Mouse (Mus musculus) hematopoietic multipotent progenitor cell, adult 10-12 weeks (in vitro differentiated cells): ENCODE data around the gene Gm20388. TPM values are rescaled to one million over a fixed set of nuclear protein-coding genes. Genes with fewer than 3 reads are reported as not detected.

Experiments
- polyA plus RNA-seq: library from polyadenylated mRNA; stranded (reverse); fragments of >175 nt; gene quantifications from 2 replicates; pipeline ENCODE4 v1.2.3, GENCODE M21; 2012; ENCODE audit warnings: low replicate concordance

Gm20388 gene
- polyA plus RNA-seq, 1 experiment, result 25.2 TPM

DNA sequence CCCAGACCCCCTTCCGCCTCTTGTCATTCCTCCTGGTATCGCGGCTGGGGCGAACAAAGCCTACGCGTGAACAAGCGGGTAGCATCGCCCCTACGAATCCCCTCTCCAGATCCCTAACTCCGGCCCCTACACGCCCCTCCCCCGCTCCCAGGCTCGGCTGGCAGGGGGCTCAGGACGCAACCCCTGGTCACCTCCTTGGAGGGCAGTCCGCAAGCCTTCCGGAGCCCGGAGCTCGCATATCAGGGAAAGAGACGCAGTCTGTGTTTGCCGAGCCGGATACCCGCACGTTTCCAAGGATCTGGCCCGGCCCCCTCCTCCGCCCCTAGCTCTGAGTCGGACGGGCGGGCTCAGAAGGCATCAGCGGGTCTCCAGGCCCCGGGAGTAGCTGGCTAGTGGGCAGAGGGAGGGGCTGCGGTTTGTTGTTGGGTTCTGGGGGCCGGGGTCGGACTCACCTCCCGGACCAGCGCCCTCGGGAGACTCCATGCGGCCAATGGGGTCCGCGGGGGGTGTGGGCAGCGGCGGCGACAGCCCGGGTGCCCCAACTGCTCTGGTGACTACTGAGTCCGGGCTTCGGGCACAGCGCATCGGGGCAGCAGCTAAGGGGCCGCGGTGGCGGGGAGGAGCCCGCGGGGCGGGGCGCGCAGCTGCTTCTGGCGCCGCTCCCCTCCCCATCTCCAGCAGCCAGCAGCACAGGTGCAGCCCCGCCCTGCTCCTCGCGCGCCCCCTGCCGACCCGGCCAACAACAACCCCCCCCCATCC, 3604.3 kb downstream of the Gm20388 start, which contains the start of gene Dbndd1:
Gene Dbndd1, minus strand, starts transcription at position 683 of the 759 bp plus-strand sequence.

DNA sequence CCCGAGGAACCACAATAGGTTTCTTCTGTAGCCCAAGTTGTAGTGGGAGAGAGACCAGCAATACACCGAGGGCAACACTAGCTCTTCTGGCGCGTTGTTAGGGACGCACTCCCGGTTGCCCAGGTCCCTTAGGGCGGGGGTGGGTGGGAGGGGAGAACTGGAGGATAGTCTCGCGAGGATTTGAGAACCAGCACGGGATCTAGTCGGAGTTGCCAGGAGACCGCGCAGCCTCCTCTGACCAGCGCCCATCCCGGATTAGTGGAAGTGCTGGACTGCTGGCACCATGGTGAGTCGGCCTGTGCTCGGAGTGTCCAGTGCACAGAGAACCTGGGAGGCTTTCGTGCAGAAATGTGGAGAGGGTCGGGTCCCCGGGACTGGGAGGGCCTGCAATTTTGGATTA, 3608.0 kb downstream of the Gm20388 start, which contains the start of gene Gas8:
Gene Gas8, plus strand, starts transcription at position 168 of the 400 bp plus-strand sequence.

DNA sequence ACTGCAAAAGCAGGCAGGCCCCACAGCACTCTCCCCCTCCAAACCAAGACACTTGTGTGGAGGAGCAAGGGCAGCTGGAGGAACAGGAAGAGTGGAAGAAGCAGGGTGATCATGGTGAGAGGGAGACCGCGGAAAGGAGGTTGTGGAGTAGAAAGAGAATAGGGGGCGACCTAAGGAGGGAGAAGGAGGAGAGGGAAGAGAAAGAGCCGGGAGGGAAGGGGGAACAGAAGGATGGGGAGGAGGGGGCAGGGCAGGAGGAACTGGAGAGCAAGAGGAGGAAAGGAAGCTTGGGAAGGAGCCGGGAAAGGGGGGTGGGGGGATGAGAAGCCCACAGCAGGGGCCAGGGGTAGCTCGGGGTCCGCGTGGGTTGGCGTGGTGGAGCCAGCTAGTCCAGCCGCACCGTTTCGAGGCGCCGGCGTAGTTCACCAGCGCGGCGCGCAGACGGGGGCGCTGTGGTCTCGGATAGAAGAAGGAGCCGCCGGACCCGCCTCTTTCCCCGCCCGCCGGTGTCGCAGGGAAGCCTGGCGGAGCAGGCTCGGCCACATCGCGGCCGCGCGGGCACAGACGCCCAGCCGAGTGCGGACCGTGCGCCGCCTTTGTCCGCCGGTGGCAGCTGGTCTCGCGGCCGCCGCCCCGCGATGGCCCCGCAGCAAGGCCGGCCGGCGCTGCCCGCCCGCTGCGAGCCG, 3742.8 kb downstream of the Gm20388 start, which contains the start of gene Rhou:
Gene Rhou, plus strand, starts transcription at position 622 of the 686 bp plus-strand sequence.

DNA sequence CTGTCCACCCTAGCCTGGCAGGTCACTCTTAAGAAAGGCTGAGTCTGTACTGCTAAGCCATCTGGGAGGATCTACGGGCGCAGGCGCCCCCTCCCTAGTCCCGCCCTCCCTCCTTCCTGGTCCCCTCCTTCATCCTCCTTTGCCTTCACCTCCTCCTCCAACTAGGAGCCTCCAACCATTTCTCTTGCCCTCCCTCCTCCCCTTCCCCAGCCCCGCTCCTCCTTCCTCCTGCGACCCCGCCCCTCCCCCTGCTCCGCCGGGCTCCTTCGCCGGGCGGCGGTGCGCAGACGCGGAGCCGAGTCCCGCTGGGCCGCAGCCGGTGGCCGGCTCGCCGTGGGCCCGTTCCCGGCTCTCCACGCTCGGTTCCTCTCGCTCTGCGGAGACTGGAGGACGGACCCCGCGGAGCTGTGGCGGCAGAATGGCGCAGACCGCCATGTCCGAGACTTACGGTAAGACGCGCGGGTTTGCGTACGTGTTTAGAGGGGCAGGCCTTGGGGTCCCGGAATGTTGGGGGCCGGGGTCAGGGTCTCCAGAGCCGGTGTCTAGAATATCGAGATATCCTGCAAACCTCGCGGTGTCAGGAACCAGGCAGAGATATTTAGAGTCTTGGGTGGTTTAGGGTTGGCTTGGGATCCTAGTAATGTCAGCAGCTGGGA, 3895.2 kb downstream of the Gm20388 start, which contains the start of gene Rab4a:
Gene Rab4a, plus strand, starts transcription at position 268 of the 656 bp plus-strand sequence.

DNA sequence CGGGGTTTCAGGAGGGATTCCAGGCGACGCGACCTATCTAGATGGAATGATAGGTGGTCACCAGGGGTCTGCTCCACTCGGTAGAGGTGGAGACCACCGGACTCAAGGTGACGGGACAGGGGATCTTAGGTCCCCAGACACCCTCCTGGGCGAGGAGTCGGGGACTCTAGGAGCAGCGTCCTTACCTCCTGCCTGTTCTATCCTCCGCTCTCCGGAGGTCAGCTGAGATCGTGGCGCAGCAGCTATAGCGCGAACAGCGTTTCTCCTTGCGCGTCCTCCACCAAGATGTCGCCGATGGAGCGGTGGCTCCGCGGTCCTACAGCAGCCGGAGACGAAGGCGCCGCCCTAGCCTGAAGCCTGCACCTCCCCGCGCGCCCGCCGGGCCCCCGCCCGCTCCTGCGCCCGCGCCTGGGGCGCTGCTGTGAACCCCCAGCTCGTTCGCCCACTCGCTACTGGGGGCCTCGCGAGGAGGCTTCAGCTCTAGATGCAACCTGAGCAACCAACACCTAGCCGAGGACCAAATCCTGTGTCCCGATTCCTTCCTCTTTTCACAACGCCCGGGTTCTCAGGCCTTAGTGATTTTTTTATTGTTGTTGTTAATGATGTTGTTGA, 3949.1 kb downstream of the Gm20388 start, which contains the start of gene Ccsap:
Gene Ccsap, minus strand, starts transcription at position 562 of the 612 bp plus-strand sequence.

DNA sequence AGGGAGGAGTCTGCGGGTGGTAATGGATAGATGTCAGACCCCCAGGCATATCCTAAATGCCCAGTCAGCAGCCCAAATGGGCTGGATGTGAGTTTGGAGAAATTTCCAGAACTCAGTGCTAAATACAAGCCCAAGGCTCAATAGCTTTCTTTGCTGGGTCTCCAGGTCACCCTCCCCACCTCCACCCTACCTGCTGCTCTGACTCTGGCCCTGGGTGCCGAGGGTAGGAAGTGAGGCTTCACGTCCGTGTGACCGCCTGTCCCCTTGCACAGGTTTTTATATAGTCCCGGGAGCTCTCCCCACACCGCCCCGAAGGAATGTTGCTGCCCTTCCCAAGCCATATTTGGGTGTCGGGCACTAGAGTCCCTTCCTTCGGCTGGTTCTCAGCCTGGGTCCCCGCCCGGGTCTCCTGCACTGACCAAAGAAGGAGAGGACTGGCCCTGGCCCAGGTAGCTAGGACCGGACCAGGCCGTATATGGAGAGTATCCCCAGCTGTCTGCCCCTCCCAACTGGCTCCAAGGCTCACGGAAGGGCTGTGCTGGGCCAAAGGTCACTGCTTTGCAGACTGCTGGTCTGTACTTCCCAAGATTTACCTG, 3984.0 kb downstream of the Gm20388 start, which contains the start of gene Acta1:
Gene Acta1, minus strand, starts transcription at position 250 of the 596 bp plus-strand sequence.

DNA sequence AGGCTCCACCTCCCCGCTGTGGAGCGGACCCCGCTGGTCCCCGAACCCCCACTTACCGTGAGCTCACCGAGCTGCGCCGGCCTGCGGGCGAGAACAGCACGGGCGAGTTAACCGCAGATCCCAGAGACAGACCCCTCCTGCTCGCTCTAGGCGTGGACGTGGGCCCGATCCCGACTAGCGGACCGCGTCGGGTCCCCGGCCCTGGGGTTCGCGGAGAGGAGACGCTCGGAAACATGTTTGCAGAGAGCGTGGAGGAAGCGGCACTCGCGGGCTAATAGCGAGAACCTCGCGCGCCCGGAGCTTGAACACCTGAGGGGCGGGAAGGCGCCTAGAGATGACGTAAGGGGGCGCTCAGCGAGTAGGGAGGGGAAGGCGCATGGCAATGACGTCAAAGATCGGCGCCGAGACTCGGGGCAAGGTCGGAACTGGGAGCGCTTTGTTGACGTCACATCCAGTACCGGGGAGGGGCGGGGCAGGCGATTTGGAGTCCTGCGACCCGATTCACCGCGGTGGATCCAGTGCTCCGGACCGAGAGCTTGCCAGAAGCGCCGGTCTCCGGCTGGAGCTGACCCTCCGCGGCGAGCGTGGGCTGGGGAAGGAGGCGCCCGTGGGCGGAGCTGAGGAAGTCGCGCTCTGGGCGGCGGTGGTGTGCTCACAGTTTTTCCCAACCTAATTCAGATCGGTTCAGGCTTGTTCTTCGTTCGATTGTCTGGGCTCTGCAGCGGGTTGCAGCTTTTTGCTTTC, 4038.5 kb downstream of the Gm20388 start, which contains the start of gene Nup133:
Gene Nup133, minus strand, starts transcription at position 324 of the 744 bp plus-strand sequence.

DNA sequence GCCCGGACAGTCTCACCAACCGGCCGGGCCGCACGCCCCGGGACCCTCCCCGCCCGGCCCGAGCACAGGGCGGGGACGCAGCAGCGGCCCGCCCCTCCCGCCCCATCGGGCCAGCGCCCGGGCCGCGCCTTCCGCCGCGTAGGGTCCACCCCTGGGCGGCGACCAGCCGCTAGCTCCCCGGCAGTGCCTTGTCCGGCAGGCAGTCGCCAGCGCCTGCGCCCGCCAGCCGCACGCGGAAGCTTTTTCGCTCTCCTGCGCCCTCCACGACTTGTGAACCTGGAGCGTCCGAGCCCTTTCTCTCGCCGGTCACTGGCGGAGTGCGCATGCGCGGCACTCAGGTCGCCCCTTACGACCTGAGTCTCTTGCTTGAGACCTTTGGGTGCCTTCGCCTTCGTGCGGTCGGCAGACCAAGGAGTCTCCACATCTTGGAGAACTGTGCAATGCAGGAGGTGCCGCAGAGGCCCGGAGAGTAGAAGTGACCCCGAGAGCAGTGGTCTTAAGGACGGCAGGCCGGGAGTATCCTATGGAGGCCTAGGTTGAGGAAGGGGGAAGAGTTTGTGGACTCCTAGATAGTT, 4072.3 kb downstream of the Gm20388 start, which contains the start of gene Abcb10:
Gene Abcb10, minus strand, starts transcription at position 297 of the 575 bp plus-strand sequence.

DNA sequence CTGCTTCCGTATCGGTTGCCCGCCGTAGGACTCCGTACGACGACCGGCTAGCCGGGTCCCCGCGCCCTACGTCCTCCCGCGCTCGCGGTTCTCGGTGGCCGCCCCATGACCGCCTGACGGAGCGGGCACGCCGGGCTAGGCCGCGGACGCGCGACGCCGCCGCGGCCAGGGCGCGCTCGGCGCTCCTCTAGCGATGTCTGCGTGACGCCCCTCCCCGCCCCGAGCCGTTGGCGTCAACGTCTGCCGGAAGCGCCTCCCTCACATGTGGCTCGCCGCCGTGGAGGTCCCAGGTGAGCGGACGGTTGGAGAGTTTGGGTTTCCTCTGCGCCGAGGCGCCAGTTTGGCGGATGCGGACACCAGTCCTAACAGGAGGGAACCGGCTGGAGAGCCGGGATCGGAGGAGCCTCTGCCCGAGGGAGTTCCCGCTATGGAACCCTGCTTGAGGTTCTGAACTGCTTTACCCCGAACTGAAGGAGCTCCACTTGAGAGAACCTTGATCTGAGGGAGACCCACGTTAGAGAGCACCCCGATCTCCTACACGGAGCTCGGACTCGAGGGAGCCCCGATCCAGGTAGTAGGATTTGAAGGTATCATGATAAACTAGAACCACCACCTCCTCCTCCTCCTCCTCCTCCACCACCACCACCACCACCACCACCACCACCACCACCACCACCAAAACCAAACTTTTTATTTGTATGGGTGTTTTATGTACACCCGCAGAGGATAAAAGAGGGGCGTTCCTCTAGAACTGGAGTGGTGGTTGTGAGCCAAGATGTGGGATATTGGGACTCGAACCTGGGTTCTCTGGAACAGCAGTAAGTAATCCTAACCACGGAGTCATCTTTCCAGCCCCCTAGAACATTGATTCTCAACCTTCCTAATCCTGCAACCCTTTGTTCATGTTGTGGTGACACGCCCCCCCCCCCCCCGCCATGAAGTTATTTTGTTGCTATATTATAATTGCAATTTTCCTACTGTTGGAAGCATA, 4110.9 kb downstream of the Gm20388 start, which contains the start of the genes Taf5l and Urb2:
Gene Taf5l, minus strand, starts transcription at position 161 of the 991 bp plus-strand sequence.
Gene Urb2, plus strand, starts transcription at position 272 of the 991 bp plus-strand sequence.

DNA sequence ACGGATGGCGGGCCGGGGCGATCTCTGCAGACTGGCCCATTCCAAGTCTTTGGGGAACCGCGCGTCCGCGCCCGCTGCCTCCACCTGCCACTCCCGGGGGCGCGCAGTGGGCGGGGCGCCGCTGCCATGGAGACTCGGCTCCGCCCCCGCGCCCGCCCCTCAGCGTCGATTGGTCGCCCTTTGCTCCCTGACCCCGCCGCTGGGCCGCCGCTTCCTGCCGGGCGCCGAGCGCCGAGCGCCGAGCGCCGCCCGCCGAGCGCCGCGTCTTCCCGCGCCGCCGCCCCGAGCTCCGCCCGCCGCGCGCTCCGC, 4320.5 kb downstream of the Gm20388 start, which contains the start of gene Galnt2:
Gene Galnt2, plus strand, starts transcription at position 216 of the 309 bp plus-strand sequence.

Other genes with a start within 250 kb of the Gm20388 start
- gene Wfdc1, start 244.5 kb upstream of the Gm20388 start, polyA plus RNA-seq, result 0.10 TPM in 1 of 2 replicates, not detected in the other
- gene Atp2c2, start 210.8 kb upstream of the Gm20388 start, polyA plus RNA-seq, result 0.06 and 0.07 TPM in 2 replicates
- gene Tldc1, start 132.4 kb upstream of the Gm20388 start, polyA plus RNA-seq, result 3.3 and 4.3 TPM in 2 replicates
- gene Cotl1, start 70.3 kb upstream of the Gm20388 start, polyA plus RNA-seq, result 963 and 1,592 TPM in 2 replicates
- 20.7 and 29.6 TPM in 2 replicates for gene Klhl36, start 48.6 kb upstream of the Gm20388 start, polyA plus RNA-seq
- 32.0 and 36.2 TPM in 2 replicates for gene Usp10, start 481 bp upstream of the Gm20388 start, polyA plus RNA-seq
- 1.4 and 5.9 TPM in 2 replicates for gene Crispld2, start 81.6 kb downstream of the Gm20388 start, polyA plus RNA-seq
- 31.2 and 38.2 TPM in 2 replicates for gene Zdhhc7, start 190.6 kb downstream of the Gm20388 start, polyA plus RNA-seq
- 11.1 and 30.4 TPM in 2 replicates for gene 6430548M08Rik, start 203.3 kb downstream of the Gm20388 start, polyA plus RNA-seq